Mouse (Mus musculus): ENCODE results near the gene Nckap5l.
A peak's percentile ranks its signal among the peaks of the same experiment; 100 is the strongest.

Nckap5l gene

DNA sequence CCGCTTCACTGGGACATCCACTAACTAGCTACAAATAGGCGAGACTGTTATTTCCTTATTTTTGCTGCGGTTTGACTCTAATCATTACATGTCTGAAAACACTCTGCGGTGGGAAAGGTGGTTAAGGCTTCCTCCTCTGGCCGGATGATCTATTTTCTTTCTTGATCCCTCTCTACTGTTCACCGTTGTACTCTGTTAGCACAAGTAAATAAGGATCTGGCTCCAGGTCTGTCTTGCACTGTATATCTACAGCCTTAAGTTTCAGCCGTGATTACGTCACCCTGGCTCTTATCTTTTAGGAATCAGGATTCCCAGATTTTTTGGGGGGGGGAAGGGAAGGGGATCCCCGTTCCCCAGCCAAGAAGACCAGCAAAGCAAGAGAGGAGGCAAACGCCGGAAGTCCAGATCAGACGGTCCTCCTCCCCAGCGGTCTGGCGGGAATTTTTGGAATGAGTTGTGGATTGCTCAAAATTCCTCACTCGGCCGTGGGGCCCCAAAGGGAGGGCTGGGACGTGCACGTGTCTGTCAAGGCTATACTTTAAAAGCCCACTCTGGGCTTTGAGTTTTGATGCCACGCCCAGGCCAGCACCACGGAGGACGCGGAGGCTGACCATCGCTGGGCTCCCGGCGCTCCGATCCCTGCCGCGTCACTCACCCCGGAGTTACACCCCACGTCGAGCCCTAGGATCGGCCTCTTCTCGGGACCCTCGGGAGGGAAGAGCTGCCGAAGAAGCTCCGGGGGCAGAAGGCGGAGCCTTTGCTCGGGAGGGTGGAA, 16.4 kb upstream of the Nckap5l start:
- TF ChIP-seq GATA4 (IDR thresholded peaks at IDR 0.05; ENCODE audit: insufficient replicate concordance, low read length) = peak; percentile 31; the same call in 1 of the 2 replicates

DNA sequence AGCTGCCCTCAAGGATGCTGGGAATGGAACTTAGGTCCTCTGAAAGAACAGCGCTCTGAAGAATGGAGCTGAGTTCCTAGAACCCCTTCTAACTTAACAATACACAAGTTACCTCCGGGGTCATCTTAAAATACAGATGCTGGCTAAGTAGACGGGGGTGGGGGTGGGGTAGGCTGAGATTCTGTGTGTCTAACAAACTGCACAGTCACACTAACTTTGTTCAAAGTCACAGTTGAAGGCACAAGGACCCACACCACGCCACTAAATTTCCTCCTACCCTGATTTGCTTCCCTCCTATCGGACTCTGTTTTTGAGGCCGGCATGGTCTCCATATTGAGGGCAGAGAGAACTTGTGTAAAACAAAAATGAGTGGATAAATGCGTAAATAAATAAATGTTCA, 15.4 kb upstream of the Nckap5l start:
- TF ChIP-seq GATA4 (IDR thresholded peaks at IDR 0.05; ENCODE audit: insufficient replicate concordance, low read length) = no peak

DNA sequence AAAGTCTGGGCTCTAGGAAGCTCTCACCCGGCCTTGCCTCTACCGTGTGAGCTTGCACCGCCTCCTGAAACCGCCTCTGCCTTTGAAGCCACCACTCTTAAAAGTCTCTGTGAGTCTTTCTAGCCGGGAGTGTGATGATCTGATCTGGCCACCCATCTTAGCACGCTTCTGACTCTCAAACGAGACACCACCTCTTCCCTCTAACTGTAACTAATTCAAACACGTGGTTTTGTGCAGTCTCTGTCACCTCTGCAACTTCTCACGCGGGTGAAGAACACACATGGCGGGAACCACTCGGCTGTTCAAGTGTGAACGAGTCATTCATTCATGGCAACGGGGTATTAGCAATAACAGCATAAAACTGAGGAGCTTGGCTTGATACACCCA, 14.1 kb upstream of the Nckap5l start:
- TF ChIP-seq GATA4 (IDR thresholded peaks at IDR 0.05; ENCODE audit: insufficient replicate concordance, low read length) = no peak

DNA sequence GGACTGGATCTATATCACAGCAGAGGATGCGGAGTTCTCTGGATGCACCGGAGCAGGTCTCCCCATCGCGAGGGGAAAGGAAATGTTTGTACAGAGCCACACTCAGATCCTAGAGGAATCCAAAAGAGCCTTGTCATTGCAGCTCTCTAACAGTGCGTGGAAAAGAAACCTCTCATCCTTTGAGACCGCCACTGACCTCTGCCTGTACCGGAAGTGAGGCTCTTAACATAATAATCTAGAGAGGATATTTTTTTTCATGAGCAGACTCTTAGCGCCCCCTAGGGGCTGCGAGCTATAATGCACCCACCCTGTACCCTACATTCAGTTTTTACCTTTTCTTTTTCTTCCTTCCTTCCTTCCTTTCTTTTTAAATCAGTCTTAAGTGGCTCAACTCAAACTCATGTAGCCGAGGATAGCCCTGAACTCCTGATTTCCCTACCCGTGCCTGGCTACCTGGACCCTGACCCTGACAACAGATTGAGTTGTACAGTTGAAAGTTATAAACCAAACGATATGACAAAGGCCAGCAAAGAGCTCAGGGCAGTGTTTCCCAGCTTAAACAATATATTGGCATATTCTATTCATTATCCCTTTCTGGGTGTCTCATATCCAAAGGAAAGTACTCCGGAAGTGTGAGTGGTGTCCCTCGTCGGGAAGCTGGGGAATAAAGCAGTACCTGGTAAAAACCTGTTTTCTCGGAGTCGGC, 13.6 kb upstream of the Nckap5l start:
- TF ChIP-seq GATA4 (IDR thresholded peaks at IDR 0.05; ENCODE audit: insufficient replicate concordance, low read length) = no peak

DNA sequence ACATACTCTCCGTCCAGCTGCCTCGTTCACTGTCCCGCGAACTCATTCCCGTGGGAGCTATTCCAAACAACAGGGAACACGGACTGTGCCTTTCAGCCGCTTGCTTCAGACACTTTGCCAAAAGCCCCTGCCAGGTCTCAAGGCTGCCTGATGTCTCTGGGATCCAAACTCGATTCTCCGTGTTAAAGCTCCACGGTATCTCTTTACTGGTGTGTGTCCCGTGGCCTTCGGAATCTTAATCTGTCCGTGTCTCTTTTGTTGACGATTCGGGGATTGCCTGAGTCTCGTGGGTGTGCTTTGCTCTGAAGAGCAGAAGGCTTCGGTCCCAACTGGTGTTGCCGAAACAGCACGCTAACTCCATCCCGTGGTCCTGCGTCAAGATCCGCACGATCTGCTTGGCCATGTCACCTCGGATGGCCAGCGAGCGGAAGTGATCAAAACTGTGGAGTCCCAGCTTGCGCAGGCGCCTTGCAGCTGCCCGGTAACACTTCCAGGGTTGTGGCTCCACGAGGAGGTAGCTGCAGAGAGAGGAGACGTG, 12.7 kb upstream of the Nckap5l start:
- TF ChIP-seq GATA4 (IDR thresholded peaks at IDR 0.05; ENCODE audit: insufficient replicate concordance, low read length) = no peak

DNA sequence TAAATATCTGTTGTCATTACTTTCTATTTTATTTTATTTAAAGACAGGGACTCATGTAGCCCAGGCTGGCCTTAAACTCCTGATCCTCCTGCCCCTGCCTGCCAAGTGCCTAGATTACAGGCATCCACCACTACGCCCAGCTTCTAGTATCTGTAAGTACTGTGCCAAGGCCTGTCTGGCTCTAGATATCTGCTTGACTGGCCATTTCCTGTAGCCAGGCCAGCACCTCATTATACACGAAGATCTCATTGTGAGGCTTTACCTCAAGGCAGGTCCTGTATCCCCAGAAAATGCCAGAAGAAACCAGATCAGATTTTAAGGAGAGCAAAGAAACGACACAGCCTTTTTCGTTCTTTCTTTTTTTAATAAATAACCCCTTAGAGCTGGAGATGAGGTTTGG, 12.2 kb upstream of the Nckap5l start:
- no peak for TF ChIP-seq GATA4 (IDR thresholded peaks at IDR 0.05; ENCODE audit: insufficient replicate concordance, low read length)

DNA sequence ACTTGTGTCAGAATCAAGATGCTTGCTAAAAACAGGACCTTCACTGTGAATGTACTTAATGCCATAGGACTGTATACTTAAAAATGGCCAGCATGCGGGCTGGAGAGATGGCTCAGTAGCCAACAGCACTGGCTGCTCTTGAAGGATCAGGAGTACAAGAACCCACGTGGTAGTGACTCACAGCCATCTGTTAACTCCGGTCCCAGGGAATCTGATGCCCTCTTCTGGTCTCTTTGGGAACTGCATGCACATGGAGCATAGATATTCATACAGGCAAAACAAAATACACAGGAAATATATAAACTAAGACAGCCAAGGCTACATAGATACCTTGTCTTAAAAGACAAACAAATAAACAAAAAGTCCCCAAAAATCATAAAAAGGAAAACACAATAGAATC, 11.5 kb upstream of the Nckap5l start:
- TF ChIP-seq GATA4 (IDR thresholded peaks at IDR 0.05; ENCODE audit: insufficient replicate concordance, low read length) = no peak

DNA sequence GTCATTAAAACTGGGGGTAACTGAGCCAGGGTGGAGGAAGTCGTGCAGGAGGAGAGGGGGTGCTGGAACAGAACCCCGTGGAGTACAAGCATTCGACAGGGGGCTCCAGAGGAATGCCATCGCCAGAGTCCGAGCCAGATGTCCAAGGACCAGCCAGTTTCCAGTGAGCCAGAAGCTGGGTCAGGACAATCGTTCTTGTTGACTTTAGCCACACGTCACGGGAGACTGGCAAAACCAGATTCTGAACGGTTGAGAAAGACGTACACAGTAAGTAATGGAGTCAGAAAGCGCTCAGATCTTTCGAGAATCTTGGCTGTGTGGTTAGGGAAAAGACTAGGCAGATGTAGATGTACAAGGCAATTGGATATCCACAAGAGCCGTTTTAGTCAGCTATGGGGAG, 5.6 kb upstream of the Nckap5l start:
- no peak for TF ChIP-seq GATA4 (IDR thresholded peaks at IDR 0.05; ENCODE audit: insufficient replicate concordance, low read length)

DNA sequence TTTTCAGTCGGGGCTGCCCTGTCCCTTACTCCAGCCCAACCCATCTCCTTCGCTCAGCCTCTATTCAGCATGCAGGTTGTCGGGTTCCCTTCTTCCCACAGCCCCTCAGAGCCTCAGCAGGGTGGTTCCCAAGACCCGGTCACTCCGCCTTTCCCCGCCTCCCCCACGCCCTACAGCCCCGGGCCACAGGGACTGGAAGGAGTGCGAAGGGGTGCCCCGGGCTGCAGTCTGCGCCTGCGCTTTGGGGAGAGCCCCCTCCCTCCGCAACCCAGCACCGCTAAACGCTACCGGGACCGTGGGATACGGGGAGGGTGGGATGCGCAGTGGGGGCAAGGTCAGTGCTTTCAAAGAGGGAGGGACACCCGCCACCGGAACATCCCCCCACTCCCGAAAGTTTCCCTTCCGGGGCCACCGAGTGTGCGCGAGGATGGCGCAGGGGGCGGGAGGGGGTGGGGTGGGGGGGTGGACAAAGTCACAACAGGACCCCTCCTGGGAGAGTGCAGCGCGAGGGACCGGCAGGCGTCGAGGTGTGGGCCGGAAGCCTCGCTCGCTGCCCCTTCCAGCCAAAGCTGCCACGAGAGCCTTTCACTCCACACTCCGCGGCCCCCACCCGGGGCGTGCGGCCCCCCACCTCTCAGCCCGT, 464 bp downstream of the Nckap5l start:
- TF ChIP-seq GATA4 (IDR thresholded peaks at IDR 0.05; ENCODE audit: insufficient replicate concordance, low read length) = no peak

DNA sequence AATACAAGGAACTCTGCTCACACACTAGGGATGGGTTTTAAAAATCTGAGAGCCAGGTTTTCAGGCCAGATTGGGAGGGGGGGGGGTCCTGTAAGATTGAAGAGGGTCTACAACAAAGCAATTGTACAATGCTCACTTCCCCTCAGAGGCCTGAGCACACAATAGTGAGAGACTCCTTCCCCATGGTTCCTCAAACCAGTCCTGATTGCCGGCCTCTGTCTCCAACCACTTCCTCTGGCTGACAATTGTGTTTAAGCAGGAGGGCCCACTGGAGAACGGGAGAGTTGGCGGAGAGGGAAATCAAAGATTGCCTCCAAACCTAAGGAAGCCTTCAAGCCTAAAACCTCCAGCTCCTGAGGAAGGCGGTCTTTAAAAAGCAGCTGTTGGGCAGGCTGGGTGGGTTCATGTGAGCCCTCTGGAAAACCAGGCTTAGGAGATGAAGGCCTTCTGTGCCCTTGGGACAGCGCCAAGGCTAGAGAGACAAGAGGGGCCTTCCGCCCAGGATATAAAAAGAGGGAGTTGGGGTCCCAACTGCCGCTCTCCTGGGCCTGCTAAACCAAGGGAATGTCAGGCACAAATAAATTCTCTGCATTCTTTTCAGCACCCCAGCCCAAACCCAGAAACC, 1.1 kb downstream of the Nckap5l start:
- no peak for TF ChIP-seq GATA4 (IDR thresholded peaks at IDR 0.05; ENCODE audit: insufficient replicate concordance, low read length)

DNA sequence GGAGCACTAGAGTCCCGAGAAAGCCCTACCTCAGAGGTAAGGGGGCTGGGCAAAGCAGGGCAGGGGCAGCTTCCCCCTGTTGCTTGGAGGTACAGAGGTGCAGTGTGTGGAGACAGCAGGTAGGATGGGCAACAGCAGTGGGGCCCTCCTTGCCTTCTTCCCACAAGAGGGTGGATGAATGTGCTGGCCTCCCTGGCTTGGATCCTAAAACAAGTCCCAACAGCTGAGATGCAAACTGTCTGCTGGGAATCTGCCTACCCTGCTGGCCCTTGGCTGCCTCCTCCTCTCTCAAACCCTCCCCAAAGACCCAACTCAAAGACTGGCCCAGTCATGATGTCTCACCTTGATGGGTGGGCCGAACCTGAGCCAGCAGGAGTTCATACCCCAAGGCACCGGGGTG, 2.1 kb downstream of the Nckap5l start:
- no peak for TF ChIP-seq GATA4 (IDR thresholded peaks at IDR 0.05; ENCODE audit: insufficient replicate concordance, low read length)

DNA sequence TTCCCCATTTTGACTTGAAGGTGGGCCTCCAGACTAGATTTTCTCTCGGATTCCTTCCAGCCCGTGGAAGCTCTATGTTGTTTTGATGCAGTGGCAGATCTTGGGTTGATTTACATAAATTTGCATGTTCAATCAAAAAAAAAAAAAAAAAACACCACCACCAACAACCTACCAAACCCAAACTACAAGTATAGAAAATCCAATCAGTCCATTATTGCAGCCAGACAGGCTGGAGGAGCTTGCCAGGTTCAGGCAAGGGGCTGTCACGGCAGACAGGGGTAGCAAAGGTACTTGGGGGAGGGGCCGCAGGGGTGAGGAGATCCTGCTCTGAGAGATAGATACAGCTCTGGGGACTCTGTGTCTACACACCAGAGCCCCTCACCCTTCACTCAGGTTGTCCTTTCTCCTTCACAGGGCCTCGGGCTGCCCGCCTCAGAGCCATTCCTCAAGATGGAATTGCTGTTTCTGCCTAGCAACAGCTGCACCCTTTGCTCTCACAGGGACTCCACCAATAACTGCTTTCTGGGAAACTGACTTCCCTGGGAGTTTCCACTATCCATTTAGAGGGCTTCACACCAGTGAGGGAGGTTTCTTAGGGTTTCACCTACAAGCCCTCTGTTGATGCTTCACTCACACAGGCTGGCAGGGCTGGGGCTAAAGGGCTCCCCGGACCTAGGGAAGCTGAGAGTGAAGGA, 2.8 kb downstream of the Nckap5l start:
- TF ChIP-seq GATA4 (IDR thresholded peaks at IDR 0.05; ENCODE audit: insufficient replicate concordance, low read length) = no peak

DNA sequence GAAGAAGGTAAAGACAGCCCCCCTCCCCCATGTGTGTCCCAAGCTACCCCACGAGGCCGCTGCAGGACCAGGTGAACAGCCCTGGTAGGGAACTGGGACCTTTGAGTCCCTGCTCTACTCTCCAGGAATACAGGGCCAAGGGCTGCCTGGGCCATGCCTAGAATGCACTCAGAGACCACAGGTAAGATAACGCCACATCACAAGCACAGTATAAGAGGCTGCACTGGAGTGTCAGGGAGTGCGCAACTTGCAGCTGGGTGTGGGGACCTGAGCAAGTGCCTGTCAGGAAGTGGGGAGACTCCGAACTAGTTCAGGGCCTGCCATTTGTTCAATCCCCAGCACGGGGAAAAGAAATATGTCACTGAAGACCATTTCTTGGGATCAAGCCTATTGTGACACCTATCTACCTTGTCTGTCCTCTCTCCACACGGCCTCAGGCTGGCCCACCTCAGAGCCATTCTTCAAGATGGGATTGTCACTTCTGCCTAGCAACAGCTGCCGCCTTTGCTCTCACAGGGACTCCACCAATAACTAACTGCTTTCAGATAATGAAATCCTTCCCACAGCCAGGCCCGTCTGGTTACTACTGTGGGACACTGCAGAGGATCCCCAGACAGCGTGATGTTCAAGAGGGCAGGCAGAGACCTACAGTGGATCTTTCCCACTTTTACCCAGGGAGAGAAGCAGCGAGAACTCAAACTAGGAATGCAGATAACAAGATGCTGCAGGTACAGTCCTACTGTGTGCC, 4.2 kb downstream of the Nckap5l start:
- TF ChIP-seq GATA4 (IDR thresholded peaks at IDR 0.05; ENCODE audit: insufficient replicate concordance, low read length) = no peak

DNA sequence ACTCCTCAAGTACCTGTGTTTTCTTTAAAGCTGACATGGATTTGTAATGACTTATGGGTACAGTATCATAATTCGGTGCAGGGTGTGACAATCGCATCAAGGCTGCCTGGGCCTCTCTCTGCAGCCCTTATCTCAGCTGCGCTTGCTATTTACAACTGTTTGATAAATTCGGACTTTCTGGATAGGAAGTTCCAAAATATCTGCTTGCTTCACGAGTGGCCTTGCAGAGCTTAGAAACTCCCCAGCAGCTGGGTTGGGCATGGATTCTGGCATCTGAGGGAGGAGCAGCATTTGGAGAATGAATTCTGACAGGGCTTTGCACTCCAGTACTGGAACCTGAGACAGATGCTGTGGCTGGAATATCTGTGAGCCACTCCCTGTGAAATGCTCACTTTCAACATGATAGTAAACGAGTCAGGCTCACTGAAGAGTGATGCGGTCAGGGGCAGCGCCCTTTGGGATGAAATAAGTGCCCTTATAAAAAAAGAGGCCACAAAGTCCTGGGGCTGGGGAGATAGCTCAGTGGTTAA, 7.7 kb downstream of the Nckap5l start:
- TF ChIP-seq GATA4 (IDR thresholded peaks at IDR 0.05; ENCODE audit: insufficient replicate concordance, low read length) = peak; percentile 58; the same call in 1 of the 2 replicates
